Mouse (Mus musculus) forelimb bud, embryonic 11.5 days (tissue): ENCODE results near the gene Ggta1.
A peak's percentile ranks its signal among the peaks of the same experiment; 100 is the strongest.
"Not testable (repeated sequence)": the region's sequence is repeated elsewhere in the genome, so short reads cannot be mapped to it uniquely, and the experiment has no call there.

ENCODE experiments used
- DNase-seq: peaks from one replicate; pipeline ENCODE4 v3.0.0-alpha.2; 2012; ENCODE audit warnings: low read depth, low spot score

Ggta1 gene

DNA sequence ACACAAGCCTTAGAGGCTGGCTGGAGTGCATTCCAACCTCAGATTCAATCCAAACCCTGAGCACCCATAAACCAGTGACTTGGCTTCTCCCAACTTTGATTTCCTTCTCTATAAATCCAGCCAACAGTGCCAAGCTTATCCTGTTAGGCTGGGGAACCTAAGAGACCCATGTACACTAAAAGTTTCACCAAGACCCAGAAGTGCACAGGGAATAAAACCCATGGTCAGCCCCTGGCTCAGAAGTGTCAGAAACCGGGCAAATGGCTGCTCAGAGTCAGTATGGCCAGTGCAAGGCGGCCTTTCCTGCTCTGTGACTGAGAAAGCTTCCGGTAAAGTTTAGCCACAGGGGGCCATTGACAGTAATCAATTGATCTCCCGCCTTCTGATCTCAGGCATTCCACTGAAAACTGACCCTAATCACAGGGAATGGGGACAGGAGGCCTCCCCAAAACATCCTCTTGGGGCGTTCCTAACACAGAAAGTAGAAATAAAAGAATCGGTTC lies 2.6 kb downstream of the Ggta1 start:
- no peak for DNase-seq

- DNase-seq: no peak
Measured at GRCm38 (mm10) chr2:35459316-35459715, 3.7 kb downstream of the Ggta1 start.

DNA sequence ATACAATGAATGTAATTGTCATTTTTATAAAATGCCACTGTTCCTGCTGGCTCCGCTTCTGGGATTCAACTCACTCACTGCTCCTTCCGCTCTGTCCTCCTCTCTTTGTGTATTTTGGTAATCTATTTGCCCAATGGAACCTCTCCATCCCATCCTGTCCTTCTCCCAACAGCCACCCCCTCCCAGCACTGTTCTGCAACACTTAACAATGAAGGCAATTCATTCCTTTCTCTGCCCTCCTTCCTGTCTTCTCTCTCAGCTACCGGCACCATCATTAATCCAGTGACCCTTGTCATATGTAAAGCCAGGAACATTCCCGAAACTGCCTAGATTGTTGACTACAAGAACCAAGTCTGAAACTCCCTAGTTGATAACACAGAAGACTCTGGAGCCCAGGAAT lies 4.6 kb downstream of the Ggta1 start:
- no peak for DNase-seq

- DNase-seq: no peak
Measured at GRCm38 (mm10) chr2:35453736-35454135, 9.3 kb downstream of the Ggta1 start.

GRCm38 (mm10) chr2:35452695-35453094 lies 10.3 kb downstream of the Ggta1 start:
- not testable (repeated sequence) for DNase-seq

- no peak for DNase-seq
Measured at GRCm38 (mm10) chr2:35451484-35452050, 11.5 kb downstream of the Ggta1 start.

DNA sequence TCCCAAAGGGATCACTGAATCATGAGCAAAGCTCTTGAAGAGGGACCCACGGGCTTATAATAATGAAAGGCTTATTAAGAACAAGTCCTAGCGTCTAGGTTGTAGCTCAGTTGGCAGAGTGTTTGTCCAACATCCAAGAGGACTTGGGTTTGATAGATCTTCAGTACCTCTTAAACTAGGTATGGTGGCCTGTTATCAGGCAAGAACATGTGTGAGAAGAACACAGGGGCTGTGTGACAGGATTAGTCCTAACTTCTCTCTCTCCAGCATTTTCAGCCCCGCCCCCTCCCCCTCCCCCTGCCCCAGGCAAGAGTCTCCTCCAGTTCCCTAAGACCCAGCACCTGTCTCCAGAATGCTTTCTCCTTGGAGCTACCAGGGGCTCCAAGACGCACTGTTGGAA lies 12.2 kb downstream of the Ggta1 start:
- no peak for DNase-seq

DNA sequence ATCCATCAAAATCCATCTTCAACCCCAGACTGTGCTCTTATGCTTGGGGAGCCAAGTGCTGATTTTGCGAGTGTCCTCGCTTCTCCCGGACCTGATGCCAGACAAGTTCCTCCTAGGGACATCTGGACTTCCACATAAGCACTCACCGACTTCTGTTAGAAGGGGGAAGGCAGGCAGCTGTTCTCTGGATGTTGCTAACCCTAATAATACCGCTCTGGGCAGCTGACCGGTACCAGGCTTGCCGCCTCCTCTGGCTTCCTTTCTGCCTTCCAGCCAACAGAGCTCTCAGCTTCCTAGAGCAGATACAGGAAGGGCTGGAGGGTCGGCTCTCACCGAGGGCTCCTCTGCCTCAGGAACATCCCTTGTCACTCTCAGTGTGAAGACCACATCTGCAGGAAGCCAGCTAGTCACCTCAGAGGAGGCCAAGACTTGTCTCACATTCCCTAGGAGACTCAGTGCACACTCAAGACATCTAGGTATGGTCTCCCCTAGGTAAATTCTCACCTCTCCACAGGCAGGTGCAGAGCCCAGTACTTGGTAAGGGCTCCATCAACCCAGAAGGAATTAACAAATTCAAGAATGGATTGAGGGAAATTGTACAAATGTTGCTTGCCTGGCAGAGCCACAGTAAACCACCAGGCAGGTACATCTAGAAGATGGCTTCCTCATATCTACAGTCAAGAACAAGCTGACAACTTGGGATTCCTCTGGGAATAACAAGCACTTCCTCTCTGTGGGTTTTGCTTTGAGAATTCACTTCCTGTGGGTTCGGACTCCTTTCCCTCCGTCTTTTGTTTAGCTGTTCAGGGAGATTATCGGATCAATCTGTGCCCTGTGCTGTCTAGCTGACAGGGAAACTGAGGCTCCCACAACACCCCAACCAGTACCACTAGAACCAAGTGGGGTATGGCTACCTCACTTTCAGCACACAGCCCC lies 13.1 kb downstream of the Ggta1 start:
- DNase-seq: no peak

GRCm38 (mm10) chr2:35448914-35449670 lies 13.9 kb downstream of the Ggta1 start:
- no peak for DNase-seq

GRCm38 (mm10) chr2:35448215-35448913 lies 14.7 kb downstream of the Ggta1 start:
- no peak for DNase-seq

GRCm38 (mm10) chr2:35447453-35447852 lies 15.6 kb downstream of the Ggta1 start:
- DNase-seq: no peak

GRCm38 (mm10) chr2:35446798-35447197 lies 16.2 kb downstream of the Ggta1 start:
- no peak for DNase-seq

DNA sequence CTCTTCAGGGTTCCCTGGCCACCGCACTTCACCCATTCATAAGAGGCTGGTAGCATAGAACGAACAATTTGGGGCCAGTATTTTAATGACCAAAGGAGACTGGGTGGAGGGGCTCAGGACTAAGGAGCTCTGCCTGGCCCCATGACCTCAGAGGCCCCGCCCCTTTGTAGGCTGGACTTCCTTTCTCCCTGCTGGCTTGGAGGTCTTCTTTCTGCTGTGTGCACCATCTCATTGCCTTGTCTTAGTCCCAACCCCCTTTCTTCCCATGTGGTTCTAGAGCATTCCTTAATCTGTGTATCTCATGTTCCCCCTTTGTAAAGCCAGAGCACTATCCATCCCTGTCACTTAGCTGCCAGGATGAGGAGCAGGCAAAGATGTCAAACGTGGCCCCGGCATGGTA lies 16.7 kb downstream of the Ggta1 start:
- DNase-seq: no peak

DNA sequence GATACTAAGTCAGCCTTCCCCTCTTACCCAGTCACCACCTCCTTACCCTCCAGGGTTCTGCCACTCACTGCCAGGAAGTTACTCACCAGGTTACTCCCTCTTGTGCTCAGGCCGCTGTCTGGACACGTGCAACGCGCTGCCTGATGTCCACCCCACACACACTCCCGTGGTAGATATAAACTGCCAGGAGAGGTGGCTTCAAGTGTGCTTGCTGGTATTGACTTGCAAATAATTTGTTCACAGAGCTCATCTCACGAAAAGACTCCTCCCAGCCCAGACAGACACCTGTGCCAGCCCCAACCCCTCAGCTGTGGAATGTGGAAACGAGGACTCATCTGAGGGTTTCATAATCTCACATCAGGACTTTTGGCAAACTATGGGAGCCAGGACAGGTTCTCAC lies 17.4 kb downstream of the Ggta1 start:
- DNase-seq: no peak

GRCm38 (mm10) chr2:35444764-35445262 lies 18.2 kb downstream of the Ggta1 start:
- no peak for DNase-seq

- no peak for DNase-seq
Measured at GRCm38 (mm10) chr2:35443981-35444763, 18.9 kb downstream of the Ggta1 start.

- DNase-seq: peak; percentile 62
Measured at GRCm38 (mm10) chr2:35443325-35443724, 19.7 kb downstream of the Ggta1 start.

DNA sequence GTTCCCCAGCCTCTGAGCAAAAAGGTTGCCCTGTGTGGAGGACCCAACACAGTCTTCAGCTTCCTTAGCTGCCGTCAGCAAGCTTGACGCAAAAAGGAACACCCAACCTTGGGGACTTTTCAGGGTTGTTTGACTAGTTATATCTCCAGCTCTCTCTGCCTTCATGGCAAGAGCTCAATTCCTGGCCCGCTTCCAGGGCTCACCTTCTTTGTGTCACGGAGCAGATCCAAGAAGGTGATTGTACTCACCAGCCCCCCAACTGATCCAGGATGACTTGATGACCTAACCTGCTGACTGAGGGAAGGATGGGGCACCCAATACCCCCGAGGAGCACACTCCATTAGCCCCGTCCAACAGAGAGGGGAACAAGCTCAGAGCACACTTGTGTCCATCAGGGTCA lies 21.0 kb downstream of the Ggta1 start:
- no peak for DNase-seq

DNA sequence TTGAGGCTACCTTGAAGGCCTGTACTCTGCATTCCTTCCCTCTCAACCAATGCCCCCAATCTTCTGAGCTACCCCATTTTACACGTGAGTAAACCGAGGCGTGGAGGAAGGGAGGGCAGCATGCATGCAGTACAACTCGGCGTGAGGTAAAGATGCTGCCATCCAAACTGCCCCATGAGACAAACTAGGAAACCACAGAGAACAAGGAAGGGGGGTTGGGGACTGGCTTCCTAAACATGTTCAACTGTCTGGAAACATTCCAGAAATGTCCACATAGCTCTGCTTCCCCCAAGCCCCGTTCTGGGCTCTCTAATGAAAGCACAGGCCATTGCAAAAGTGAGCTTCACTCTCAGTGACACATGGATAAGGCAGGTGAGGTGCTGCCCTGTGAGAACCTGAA lies 21.6 kb downstream of the Ggta1 start:
- DNase-seq: no peak

- DNase-seq: no peak
Measured at GRCm38 (mm10) chr2:35440480-35440879, 22.6 kb downstream of the Ggta1 start.

DNA sequence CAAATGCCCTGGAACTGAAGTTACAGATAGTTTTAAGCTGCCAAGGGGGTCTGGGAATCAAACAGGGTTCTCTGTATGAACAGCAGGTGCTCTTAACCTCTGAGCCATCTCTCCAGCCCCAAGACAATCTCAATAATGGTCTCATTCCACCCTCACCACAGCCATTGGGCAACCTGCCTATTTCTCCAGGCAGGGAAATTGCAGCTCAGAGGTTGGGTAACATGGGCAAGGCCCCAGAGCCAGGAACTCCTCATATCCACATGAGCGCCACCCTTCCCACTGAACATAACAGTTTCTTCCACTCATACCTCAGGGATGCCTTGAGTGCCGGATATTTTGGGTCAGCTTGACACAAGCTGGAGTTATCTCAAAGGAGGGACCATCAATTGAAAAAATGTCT lies 25.2 kb downstream of the Ggta1 start:
- DNase-seq: no peak
